Mouse (Mus musculus): Measurements from ENCODE around the gene Ndufs8. TPM values are rescaled to one million over a fixed set of nuclear protein-coding genes. Genes with fewer than 3 reads are reported as not detected.

Ndufs8 gene
- polyA plus RNA-seq, 1 experiment from 2014 or later: 507 TPM

DNA sequence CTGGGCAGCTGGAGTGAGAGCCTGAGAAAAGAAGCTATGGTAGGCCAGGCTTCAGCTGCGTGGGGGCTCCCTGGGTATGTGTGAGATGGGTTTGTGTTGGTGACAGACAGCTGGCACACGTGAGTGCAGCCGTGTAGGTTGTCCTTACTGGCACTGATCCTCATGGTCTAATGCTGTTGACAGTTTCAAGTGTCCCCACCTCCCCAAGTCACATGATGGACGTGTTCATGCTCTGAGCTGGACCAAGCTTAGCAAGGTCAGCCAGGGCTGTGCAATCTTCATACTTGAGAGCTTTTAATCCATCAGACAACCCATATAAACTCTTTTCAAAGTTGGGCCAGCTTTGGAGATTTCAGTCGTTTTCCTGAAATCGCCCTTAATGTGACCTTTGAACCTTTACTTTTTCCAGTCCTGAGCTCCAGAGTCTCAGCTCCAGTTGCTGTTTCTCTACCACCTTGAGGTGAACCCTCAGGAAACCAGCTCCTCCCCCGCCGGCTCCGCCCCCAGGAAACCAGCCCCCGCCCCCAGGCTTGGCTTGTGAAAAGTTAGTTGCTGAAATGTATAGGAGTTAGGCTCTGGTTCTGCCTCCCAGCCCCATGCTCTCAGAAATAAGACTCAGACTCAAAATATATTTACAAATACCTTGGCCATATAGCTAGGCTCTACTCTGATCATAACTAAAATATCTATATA, 33.4 kb upstream of the Ndufs8 start:
- H3K9ac ChIP-seq (ENCODE audit: low read length): no peak overlapping the region
- peaks cover 8 to 11% of the 10 kb centered on the region in 2 experiments for H3K4me1 ChIP-seq (ENCODE audit: control insufficient read depth in 2 of 2, insufficient read depth in 2 of 2, low read length in 2 of 2)
- H3K36me3 ChIP-seq (ENCODE audit: control insufficient read depth, insufficient read depth, low read length): no peaks in the 10 kb centered on the region
- peak overlapping the region; percentile 21 to 62; a peak in 3 of 4 replicates for H3K27ac ChIP-seq (replicated peaks in 1 of 2; ENCODE audit: control insufficient read depth in 1 of 2, insufficient read depth in 1 of 2, low read depth in 2 of 2, low read length in 2 of 2)
- no peak overlapping the region for H3K4me2 ChIP-seq (ENCODE audit: low read length)
- H3K27me3 ChIP-seq (ENCODE audit: control insufficient read depth, insufficient read depth, low read length): peaks cover 6% of the 10 kb centered on the region; the same call in 1 of the 2 replicates
- ATAC-seq (ENCODE audit: insufficient number of reproducible peaks, insufficient read depth, low FRiP score, low read depth): peak; percentile 83
- 13% methylated on average over 10 of the region's 10 CpGs for WGBS
- H3K9me3 ChIP-seq (ENCODE audit: control insufficient read depth, low read length): no peaks in the 10 kb centered on the region
- no peak overlapping the region for H3K4me3 ChIP-seq (ENCODE audit: control insufficient read depth in 1 of 2, insufficient read depth in 1 of 2, low read depth in 1 of 2, low read length in 2 of 2)

DNA sequence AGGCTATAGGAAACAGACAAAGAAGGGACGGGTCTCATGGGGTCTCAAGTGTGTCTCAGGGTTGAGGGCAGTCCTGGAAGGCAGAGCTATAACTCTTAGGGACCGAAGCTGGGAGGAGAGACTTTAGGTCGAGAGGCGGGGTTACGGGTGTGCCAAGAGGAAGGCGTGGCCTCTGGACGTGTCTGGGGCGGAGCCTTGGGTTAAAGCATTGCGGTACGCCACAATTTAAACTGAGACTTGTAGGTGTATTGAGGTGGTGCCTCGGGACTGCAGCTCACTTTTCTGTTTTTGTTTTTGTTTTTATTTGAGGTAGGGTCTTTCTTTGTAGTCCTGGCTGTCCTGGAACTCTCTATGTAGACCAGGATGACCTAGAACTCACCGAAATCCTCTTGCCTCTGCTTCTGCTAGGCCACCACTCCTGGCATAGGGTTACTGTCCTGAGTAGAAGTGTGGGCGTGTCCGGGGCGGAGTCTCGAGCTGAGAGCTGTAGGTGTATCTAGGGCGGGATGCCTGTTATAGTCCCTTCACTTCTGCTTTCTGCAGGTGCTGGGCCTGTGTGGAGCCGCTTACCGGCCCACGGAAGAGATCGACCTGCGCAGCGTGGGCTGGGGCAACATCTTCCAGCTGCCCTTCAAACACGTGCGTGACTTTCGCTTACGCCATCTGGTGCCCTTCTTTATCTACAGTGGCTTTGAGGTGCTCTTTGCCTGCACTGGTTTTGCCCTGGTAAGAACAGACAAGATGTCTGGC, 30.6 kb upstream of the Ndufs8 start:
- H3K4me3 ChIP-seq (ENCODE audit: control insufficient read depth in 1 of 2, insufficient read depth in 1 of 2, low read depth in 1 of 2, low read length in 2 of 2): peak overlapping the region; percentile 7 to 24; a peak in 3 of 4 replicates
- H3K27ac ChIP-seq (replicated peaks in 1 of 2; ENCODE audit: control insufficient read depth in 1 of 2, insufficient read depth in 1 of 2, low read depth in 2 of 2, low read length in 2 of 2): no peak overlapping the region
- peaks cover 6% of the 10 kb centered on the region; the same call in 1 of the 2 replicates for H3K27me3 ChIP-seq (ENCODE audit: control insufficient read depth, insufficient read depth, low read length)
- H3K9me3 ChIP-seq (ENCODE audit: control insufficient read depth, low read length): no peaks in the 10 kb centered on the region
- peaks cover 8 to 11% of the 10 kb centered on the region in 2 experiments for H3K4me1 ChIP-seq (ENCODE audit: control insufficient read depth in 2 of 2, insufficient read depth in 2 of 2, low read length in 2 of 2)
- H3K9ac ChIP-seq (ENCODE audit: low read length): no peak overlapping the region
- no peak for ATAC-seq (ENCODE audit: insufficient number of reproducible peaks, insufficient read depth, low FRiP score, low read depth)
- peak overlapping the region; percentile 56 for H3K4me2 ChIP-seq (ENCODE audit: low read length)
- no peaks in the 10 kb centered on the region for H3K36me3 ChIP-seq (ENCODE audit: control insufficient read depth, insufficient read depth, low read length)
- 17% methylated on average over 27 of the region's 27 CpGs for WGBS

DNA sequence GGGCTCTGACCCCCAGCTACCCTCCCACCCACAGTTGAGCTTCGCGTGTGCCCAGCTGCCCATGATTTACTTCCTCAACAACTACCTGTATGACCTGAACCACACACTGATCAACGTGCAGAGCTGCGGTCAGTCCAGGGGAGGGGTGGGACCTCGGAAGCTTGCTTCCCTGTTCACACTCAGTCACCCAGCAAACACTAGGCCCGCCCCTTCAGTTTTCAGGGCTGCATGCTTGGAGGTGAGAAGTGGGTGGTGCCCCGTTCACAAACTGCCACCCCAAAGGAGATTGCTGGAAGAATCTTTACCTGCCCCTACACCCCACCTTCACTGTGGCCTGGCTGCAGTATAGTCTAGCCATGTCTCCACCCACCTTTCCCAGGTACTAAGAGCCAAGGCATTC, 29.7 kb upstream of the Ndufs8 start:
- ATAC-seq (ENCODE audit: insufficient number of reproducible peaks, insufficient read depth, low FRiP score, low read depth): no peak
- peaks cover 8 to 11% of the 10 kb centered on the region in 2 experiments for H3K4me1 ChIP-seq (ENCODE audit: control insufficient read depth in 2 of 2, insufficient read depth in 2 of 2, low read length in 2 of 2)
- no peak overlapping the region for H3K9ac ChIP-seq (ENCODE audit: low read length)
- 75% methylated on average over 7 of the region's 7 CpGs for WGBS
- H3K36me3 ChIP-seq (ENCODE audit: control insufficient read depth, insufficient read depth, low read length): no peaks in the 10 kb centered on the region
- H3K27me3 ChIP-seq (ENCODE audit: control insufficient read depth, insufficient read depth, low read length): peaks cover 6% of the 10 kb centered on the region; the same call in 1 of the 2 replicates
- H3K4me2 ChIP-seq (ENCODE audit: low read length): no peak overlapping the region
- no peak overlapping the region for H3K4me3 ChIP-seq (ENCODE audit: control insufficient read depth in 1 of 2, insufficient read depth in 1 of 2, low read depth in 1 of 2, low read length in 2 of 2)
- H3K9me3 ChIP-seq (ENCODE audit: control insufficient read depth, low read length): no peaks in the 10 kb centered on the region
- H3K27ac ChIP-seq (replicated peaks in 1 of 2; ENCODE audit: control insufficient read depth in 1 of 2, insufficient read depth in 1 of 2, low read depth in 2 of 2, low read length in 2 of 2): no peak overlapping the region

DNA sequence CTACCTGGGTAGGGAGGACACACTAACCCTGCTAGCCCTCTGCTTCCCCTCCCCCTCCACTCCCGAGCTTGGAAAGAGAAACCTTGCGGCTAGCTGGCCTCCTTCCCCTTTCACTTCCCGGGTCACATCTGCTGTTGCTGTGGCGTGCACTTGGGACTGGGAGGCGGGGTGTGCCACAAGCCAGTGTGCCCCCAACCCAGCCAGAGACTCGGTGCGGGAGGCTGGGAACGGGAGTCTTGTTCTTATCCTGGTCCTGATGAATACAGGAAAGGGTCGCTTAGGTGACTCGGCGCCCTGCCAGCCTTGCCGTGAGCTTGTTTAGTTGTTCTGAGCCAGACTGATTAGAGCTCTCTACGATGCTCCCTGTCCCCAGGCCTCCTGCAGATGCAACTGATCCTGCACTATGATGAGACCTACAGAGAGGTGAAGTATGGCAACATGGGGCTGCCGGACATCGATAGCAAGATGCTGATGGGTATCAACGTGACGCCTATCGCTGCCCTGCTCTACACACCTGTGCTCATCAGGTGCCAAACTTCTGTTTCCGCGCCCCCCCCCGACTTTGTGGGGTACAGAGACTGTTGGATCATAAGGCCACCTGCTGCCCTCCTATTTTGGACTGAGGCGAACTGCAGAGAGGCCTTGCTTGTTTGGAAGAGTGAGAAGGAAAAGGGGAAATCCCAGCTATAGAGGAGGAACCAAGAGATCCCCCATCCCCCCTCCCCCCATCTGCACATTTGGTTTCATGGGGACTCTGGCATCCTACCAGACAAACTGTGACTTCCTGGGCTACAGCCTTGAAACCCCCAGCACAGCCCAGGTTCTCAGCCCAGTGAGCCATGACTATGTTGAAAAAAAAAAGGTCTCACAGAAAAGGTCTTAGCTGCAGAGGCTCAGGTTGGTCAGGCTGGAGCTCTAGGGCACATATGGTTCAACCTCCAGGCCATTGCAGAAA, 23.6 kb upstream of the Ndufs8 start:
- WGBS: 7% methylated on average over 22 of the region's 22 CpGs
- 0 out of 4 replicates have a peak overlapping the region, but pooled peaks of 1 of the 2 experiments have one; percentile 33 for H3K27ac ChIP-seq (replicated peaks in 1 of 2; ENCODE audit: control insufficient read depth in 1 of 2, insufficient read depth in 1 of 2, low read depth in 2 of 2, low read length in 2 of 2)

DNA sequence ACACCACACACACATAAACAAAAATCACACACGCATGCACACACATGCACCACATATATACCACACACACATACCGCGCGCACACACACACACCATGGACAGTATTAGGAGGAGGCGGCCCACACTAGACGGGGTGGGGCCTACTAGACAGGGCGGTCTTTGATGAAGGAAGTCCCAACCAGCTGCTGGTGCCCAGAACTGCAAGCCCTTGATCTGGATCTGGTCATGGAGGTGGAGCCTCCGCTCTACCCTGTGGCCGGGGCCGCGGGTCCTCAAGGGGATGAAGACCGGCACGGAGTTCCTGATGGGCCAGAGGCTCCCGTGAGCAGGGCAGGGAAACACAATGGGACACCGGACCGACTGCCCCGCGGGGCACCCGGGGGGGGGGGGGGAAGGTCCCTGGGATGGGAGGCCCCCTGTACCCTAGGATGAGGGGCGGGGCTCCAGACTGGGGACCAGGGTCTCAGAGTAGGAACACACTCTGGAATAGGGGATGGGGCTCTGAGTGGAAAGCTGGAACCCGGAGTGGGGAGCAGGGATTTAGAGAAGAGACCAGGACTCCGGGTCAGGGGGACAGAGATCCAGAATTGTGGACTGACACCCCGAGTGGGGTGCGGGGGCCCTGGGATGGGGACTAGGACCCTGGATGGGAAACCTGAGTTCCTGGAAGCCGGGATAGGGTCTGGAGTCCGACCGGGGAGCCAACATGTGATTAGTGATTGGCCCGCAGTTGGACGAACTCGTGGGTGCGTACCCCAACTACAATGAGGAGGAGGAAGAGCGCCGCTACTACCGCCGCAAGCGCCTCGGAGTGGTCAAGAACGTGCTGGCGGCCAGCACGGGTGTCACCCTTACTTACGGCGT, 22.7 kb upstream of the Ndufs8 start, which contains the start of gene Unc93b1:
Unc93b1 (plus strand) TSS at position 155 of the 864 bp plus-strand sequence.
- Histone ChIP-seq H3K27ac (replicated peaks in 1 of 2; ENCODE audit: control insufficient read depth in 1 of 2, insufficient read depth in 1 of 2, low read depth in 2 of 2, low read length in 2 of 2) (0 out of 4 replicates have a peak within 1 kb of the TSS, but pooled peaks of 1 of the 2 experiments have one; percentile 33), H3K4me2 (ENCODE audit: low read length) (peak within 1 kb of the TSS; percentile 93), H3K4me1 (ENCODE audit: control insufficient read depth in 2 of 2, insufficient read depth in 2 of 2, low read length in 2 of 2) (peaks cover 13 to 19% of the 10 kb centered on the region in 2 experiments), H3K9ac (ENCODE audit: low read length) (peak within 1 kb of the TSS; percentile 73), H3K4me3 (ENCODE audit: control insufficient read depth in 1 of 2, insufficient read depth in 1 of 2, low read depth in 1 of 2, low read length in 2 of 2) (peak within 1 kb of the TSS; percentile 61 to 65), H3K36me3 (ENCODE audit: control insufficient read depth, insufficient read depth, low read length) (no peaks in the 10 kb centered on the region), H3K27me3 (ENCODE audit: control insufficient read depth, insufficient read depth, low read length) (no peaks in the 10 kb centered on the region), H3K9me3 (ENCODE audit: control insufficient read depth, low read length) (no peaks in the 10 kb centered on the region)
- 7% methylated on average over 42 of the region's 42 CpGs for WGBS
- peak; percentile 76 for ATAC-seq (ENCODE audit: insufficient number of reproducible peaks, insufficient read depth, low FRiP score, low read depth)

More for the DNA sequence above, 23.6 kb upstream of the Ndufs8 start:
- Histone ChIP-seq H3K4me1 (ENCODE audit: control insufficient read depth in 2 of 2, insufficient read depth in 2 of 2, low read length in 2 of 2) (peaks cover 6 to 11% of the 10 kb centered on the region in 2 experiments), H3K36me3 (ENCODE audit: control insufficient read depth, insufficient read depth, low read length) (no peaks in the 10 kb centered on the region), H3K9me3 (ENCODE audit: control insufficient read depth, low read length) (no peaks in the 10 kb centered on the region), H3K27me3 (ENCODE audit: control insufficient read depth, insufficient read depth, low read length) (no peaks in the 10 kb centered on the region), H3K4me2 (ENCODE audit: low read length) (peak overlapping the region; percentile 93), H3K4me3 (ENCODE audit: control insufficient read depth in 1 of 2, insufficient read depth in 1 of 2, low read depth in 1 of 2, low read length in 2 of 2) (peak overlapping the region; percentile 61 to 65), H3K9ac (ENCODE audit: low read length) (peak overlapping the region; percentile 73)
- ATAC-seq (ENCODE audit: insufficient number of reproducible peaks, insufficient read depth, low FRiP score, low read depth): 0 out of 2 replicates have a peak, but pooled peaks have one; percentile 40

DNA sequence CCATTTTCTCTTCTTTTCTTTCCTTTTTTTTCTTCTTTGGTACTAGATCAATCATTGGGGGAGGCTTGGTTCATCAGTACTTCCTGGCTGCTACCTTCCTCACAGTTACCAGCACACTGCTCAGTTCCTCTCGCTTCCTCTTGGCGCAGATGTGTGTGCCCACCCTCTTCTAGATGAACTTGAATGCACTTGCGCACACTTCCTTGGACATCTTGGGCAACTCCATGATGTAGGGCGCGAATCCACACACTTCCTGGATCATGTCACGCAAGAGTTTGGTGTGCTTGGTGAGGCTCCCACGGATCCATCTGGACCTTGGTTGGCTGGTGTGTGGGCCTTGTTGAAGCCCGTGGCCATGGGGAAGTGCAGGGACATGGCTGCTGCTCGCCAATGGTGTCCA, 19.1 kb upstream of the Ndufs8 start:
- peaks cover 29 to 33% of the 10 kb centered on the region in 2 experiments for H3K4me1 ChIP-seq (ENCODE audit: control insufficient read depth in 2 of 2, insufficient read depth in 2 of 2, low read length in 2 of 2)
- H3K27ac ChIP-seq (replicated peaks in 1 of 2; ENCODE audit: control insufficient read depth in 1 of 2, insufficient read depth in 1 of 2, low read depth in 2 of 2, low read length in 2 of 2): no peak overlapping the region
- H3K9ac ChIP-seq (ENCODE audit: low read length): no peak overlapping the region
- H3K4me3 ChIP-seq (ENCODE audit: control insufficient read depth in 1 of 2, insufficient read depth in 1 of 2, low read depth in 1 of 2, low read length in 2 of 2): no peak overlapping the region
- H3K36me3 ChIP-seq (ENCODE audit: control insufficient read depth, insufficient read depth, low read length): no peaks in the 10 kb centered on the region
- H3K9me3 ChIP-seq (ENCODE audit: control insufficient read depth, low read length): no peaks in the 10 kb centered on the region
- H3K4me2 ChIP-seq (ENCODE audit: low read length): no peak overlapping the region
- WGBS: 90% methylated on average over 9 of the region's 9 CpGs
- no peak for ATAC-seq (ENCODE audit: insufficient number of reproducible peaks, insufficient read depth, low FRiP score, low read depth)
- no peaks in the 10 kb centered on the region for H3K27me3 ChIP-seq (ENCODE audit: control insufficient read depth, insufficient read depth, low read length)

All from heart, embryonic 14.5 days (tissue).